Mouse (Mus musculus) liver, embryonic 13.5 days (tissue): Measurements from ENCODE around the gene Ntn5. TPM values are rescaled to one million over a fixed set of nuclear protein-coding genes. Genes with fewer than 3 reads are reported as not detected.

ENCODE experiments used
- ATAC-seq: fragments of 200-750 bp; cut with Nextera tagmentation; 2 replicates; pipeline ENCODE4 v1.8.0; 2017; ENCODE audit warnings: low read depth, mild to moderate bottlenecking, moderate number of reproducible peaks, moderate library complexity
- DNase-seq: peaks from one replicate; pipeline ENCODE4 v3.0.0; 2022
- H3K27ac ChIP-seq: fragments of 300-500 bp; sonication (generic); 2 replicates; pipeline ENCODE4 v1.5.1; 2015; ENCODE audit warnings: moderate library complexity, mild to moderate bottlenecking, inconsistent platforms
- H3K27me3 ChIP-seq: fragments of 300-500 bp; sonication (generic); 2 replicates; pipeline ENCODE4 v1.6.1; 2015; ENCODE audit warnings: mild to moderate bottlenecking, inconsistent platforms
- H3K36me3 ChIP-seq: fragments of 300-500 bp; sonication (generic); 2 replicates; pipeline ENCODE4 v1.6.1; 2015; ENCODE audit warnings: mild to moderate bottlenecking, inconsistent platforms
- H3K4me1 ChIP-seq: fragments of 300-500 bp; sonication (generic); replicated peaks from 2 replicates; pipeline ENCODE4 v1.6.1; 2015; ENCODE audit warnings: inconsistent platforms
- H3K4me2 ChIP-seq: fragments of 300-500 bp; sonication (generic); 2 replicates; pipeline ENCODE4 v1.6.1; 2015; ENCODE audit warnings: inconsistent platforms, mild to moderate bottlenecking, moderate library complexity
- H3K4me3 ChIP-seq: fragments of 300-500 bp; sonication (generic); replicated peaks from 2 replicates; pipeline ENCODE4 v1.5.1; 2015; ENCODE audit warnings: mild to moderate bottlenecking, inconsistent platforms
- H3K9ac ChIP-seq: fragments of 300-500 bp; sonication (generic); 2 replicates; pipeline ENCODE4 v1.6.1; 2015; ENCODE audit warnings: mild to moderate bottlenecking, inconsistent platforms
- H3K9me3 ChIP-seq: fragments of 300-500 bp; sonication (generic); replicated peaks from 2 replicates; pipeline ENCODE4 v1.6.1; 2016; ENCODE audit warnings: inconsistent platforms
- WGBS: fragments of 180-500 bp; shearing (Covaris S2); methylation state at CpG from one replicate; pipeline ENCODE4 v1.1.7; 2015; ENCODE audit not compliant: insufficient replicate concordance; 5-methylcytosine and 5-hydroxymethylcytosine counted together
- polyA plus RNA-seq: library from polyadenylated mRNA; unstranded; fragments of >200 nt; fragmentation: Nextera tagmentation; extraction: Ambion mirVana; gene quantifications from 2 replicates; pipeline ENCODE4 v1.2.1, GENCODE M21; 2015

Ntn5 gene
- polyA plus RNA-seq, 1 experiment from 2014 or later, result not detected

DNA sequence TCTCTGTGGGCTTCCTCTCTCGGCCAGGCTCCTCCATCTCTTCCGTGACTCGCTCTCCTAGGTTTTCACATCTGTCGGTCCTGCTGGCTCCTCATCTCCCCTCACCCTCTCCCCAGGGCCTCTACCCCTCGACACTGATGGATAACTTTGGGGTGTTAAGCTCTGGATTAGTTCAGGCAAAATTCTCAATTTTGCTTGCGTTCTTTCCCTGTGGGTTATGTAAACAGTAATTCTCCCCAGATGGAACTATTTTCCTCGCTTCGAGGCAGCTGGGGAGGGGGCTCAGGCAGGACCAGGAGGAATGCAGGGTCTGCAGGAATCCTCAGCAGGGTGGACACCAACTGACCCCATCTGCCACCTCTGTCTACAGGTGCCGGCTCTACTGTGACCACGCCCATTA, 2.0 kb downstream of the Ntn5 start:
- Histone ChIP-seq H3K4me2 (no peak overlapping the region), H3K4me1 (peaks cover 31% of the 10 kb centered on the region), H3K36me3 (no peaks in the 10 kb centered on the region), H3K9ac (no peak overlapping the region), H3K9me3 (no peaks in the 10 kb centered on the region), H3K27ac (no peak overlapping the region), H3K27me3 (peaks cover 5% of the 10 kb centered on the region; the same call in 1 of the 2 replicates), H3K4me3 (no peak overlapping the region)
- no peak for ATAC-seq
- DNase-seq, result no peak
- WGBS, result 51% methylated on average over 10 of the region's 10 CpGs

DNA sequence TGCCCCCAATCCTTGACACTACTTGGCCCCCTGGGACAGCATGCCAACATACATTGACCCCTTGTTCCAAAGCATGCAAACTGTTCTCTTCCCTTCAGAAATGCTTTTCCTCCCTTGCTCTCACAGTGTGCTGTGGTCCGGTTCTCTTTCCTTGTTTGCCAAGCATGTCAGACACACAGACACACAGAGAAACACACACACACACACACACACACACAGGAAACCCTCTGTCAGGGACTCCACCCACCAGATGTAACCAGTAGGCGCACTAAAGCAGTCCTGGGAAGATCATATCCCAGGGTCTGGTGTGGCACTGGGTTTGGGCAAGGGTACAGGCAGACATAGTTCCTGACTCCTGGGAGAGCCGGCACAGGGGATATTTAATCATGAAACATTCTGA, 3.0 kb downstream of the Ntn5 start:
- no peak overlapping the region for H3K27ac ChIP-seq
- DNase-seq (no peak), ATAC-seq (no peak)
- no peak overlapping the region for H3K4me3 ChIP-seq
- no peak overlapping the region for H3K4me2 ChIP-seq
- no peaks in the 10 kb centered on the region for H3K36me3 ChIP-seq
- 58% methylated on average over 3 of the region's 3 CpGs for WGBS
- H3K9ac ChIP-seq, result no peak overlapping the region
- peaks cover 5% of the 10 kb centered on the region; the same call in 1 of the 2 replicates for H3K27me3 ChIP-seq
- H3K9me3 ChIP-seq, result no peaks in the 10 kb centered on the region
- H3K4me1 ChIP-seq, result peaks cover 21% of the 10 kb centered on the region

- no peak overlapping the region for H3K27ac ChIP-seq
- H3K9ac ChIP-seq, result no peak overlapping the region
- H3K4me1 ChIP-seq, result 0 out of 2 replicates have a peak, but pooled peaks cover 13% of the 10 kb centered on the region
- no peaks in the 10 kb centered on the region for H3K9me3 ChIP-seq
- H3K36me3 ChIP-seq, result no peaks in the 10 kb centered on the region
- H3K4me3 ChIP-seq, result no peak overlapping the region
- no peak for ATAC-seq
- H3K4me2 ChIP-seq, result no peak overlapping the region
- 39% methylated on average over 6 of the region's 6 CpGs for WGBS
- DNase-seq, result no peak
- H3K27me3 ChIP-seq, result no peaks in the 10 kb centered on the region; the same call in 1 of the 2 replicates
Observed at GRCm38 (mm10) chr7:45689099-45689498, 5.3 kb downstream of the Ntn5 start.

DNA sequence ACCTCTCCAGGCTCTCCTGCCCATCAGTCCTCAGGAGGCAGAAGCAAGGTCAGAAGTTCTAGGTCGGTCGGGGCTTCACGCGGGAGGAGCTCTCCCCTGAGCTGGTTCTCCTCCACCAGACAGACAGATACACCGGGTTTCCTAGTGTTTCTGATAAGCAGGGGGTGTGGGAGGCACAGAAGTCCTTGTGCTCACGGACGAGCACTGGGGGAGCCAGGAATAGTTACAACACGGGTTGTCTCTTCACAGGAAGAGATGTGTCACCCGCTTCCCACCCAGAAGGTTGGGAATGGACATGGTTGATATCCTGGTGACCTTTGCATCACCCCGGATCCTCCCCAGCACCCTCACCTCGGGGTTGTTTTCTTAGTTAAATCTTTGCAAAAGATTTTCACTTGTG, 6.0 kb downstream of the Ntn5 start:
- ATAC-seq (no peak), DNase-seq (no peak)
- WGBS, result 36% methylated on average over 11 of the region's 11 CpGs

DNA sequence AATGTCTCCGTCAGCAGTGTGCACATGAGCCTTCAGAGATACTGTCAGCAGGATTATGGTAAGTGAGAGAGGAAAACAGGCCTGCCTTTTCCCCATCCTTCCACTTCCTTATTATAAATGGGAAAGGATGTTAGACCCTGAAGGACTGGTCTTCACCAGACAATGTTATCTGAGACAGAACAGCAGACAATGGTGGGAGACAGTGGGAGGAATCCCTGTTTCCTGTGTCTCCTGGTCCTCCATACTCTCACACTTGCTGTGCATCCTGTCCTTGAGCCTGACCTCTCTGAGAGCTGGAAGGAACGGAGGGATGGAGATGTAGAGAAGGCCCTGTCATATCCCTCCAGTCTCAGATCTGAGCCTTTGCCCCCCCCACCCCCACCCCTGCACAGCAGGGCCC, 8.5 kb downstream of the Ntn5 start:
- Histone ChIP-seq H3K27ac (no peak overlapping the region), H3K9me3 (no peaks in the 10 kb centered on the region), H3K9ac (no peak overlapping the region), H3K36me3 (no peaks in the 10 kb centered on the region), H3K4me2 (no peak overlapping the region), H3K27me3 (no peaks in the 10 kb centered on the region), H3K4me1 (0 out of 2 replicates have a peak, but pooled peaks cover 10% of the 10 kb centered on the region), H3K4me3 (no peak overlapping the region)
- ATAC-seq (no peak), DNase-seq (no peak)
- 78% methylated on average over 2 of the region's 2 CpGs for WGBS

More for the DNA sequence above, 6.0 kb downstream of the Ntn5 start:
- H3K9ac ChIP-seq, result no peak overlapping the region
- H3K27me3 ChIP-seq, result no peaks in the 10 kb centered on the region; the same call in 1 of the 2 replicates
- H3K9me3 ChIP-seq, result no peaks in the 10 kb centered on the region
- no peak overlapping the region for H3K4me2 ChIP-seq
- no peak overlapping the region for H3K4me3 ChIP-seq
- no peak overlapping the region for H3K27ac ChIP-seq
- H3K36me3 ChIP-seq, result no peaks in the 10 kb centered on the region
- H3K4me1 ChIP-seq, result 0 out of 2 replicates have a peak, but pooled peaks cover 13% of the 10 kb centered on the region

GRCm38 (mm10) chr7:45693921-45694591, 10.2 kb downstream of the Ntn5 start, which contains the start of gene Sec1:
Gene Sec1, minus strand, starts transcription at chr7:45694402.
- Histone ChIP-seq H3K36me3 (no peaks in the 10 kb centered on the region), H3K4me2 (no peak within 1 kb of the TSS), H3K9ac (no peak within 1 kb of the TSS), H3K27me3 (peaks cover 13% of the 10 kb centered on the region), H3K4me1 (0 out of 2 replicates have a peak, but pooled peaks cover 10% of the 10 kb centered on the region), H3K27ac (no peak within 1 kb of the TSS), H3K4me3 (no peak within 1 kb of the TSS), H3K9me3 (no peaks in the 10 kb centered on the region)
- 83% methylated on average over 50 of the region's 50 CpGs for WGBS
- DNase-seq (no peak), ATAC-seq (no peak)

- 31% methylated on average over 6 of the region's 6 CpGs for WGBS
- H3K9ac ChIP-seq, result no peak overlapping the region
- ATAC-seq, result no peak
- H3K4me1 ChIP-seq, result peaks cover 4% of the 10 kb centered on the region
- no peak for DNase-seq
- no peaks in the 10 kb centered on the region for H3K36me3 ChIP-seq
- no peak overlapping the region for H3K27ac ChIP-seq
- no peaks in the 10 kb centered on the region for H3K9me3 ChIP-seq
- H3K4me2 ChIP-seq, result no peak overlapping the region
- H3K4me3 ChIP-seq, result no peak overlapping the region
- peaks cover 24% of the 10 kb centered on the region for H3K27me3 ChIP-seq
Observed at GRCm38 (mm10) chr7:45695098-45695497, 11.3 kb downstream of the Ntn5 start.

DNA sequence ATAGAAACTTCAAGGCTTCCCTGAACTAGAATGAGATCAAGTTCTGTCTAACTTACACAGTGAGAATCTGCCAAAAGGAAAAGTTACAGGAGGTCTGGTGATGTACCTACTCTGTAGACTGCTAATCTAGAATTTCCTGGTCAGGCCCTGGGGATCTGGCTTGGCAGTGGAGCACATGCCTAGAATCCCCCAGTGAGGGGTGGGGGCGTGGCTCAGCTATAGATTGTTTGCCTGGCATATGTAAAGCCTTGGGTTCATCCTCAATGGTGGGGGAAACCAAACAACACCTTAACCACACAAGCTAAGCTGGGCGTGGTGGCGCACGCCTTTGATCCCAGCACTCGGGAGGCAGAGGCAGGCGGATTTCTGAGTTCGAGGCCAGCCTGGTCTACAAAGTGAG, 14.1 kb downstream of the Ntn5 start:
- no peaks in the 10 kb centered on the region for H3K9me3 ChIP-seq

GRCm38 (mm10) chr7:45699523-45700141, 15.8 kb downstream of the Ntn5 start, which contains the start of gene Car11:
Gene Car11, plus strand, starts transcription at chr7:45699843.
- Histone ChIP-seq H3K27me3 (peaks cover 50% of the 10 kb centered on the region), H3K9me3 (no peaks in the 10 kb centered on the region), H3K4me2 (peak within 1 kb of the TSS; percentile 38), H3K9ac (no peak within 1 kb of the TSS), H3K36me3 (no peaks in the 10 kb centered on the region), H3K27ac (no peak within 1 kb of the TSS), H3K4me3 (peak within 1 kb of the TSS; percentile 28), H3K4me1 (peaks cover 24% of the 10 kb centered on the region)
- no peak for DNase-seq
- no peak for ATAC-seq
- 5% methylated on average over 36 of the region's 36 CpGs for WGBS

More for the DNA sequence above, 14.1 kb downstream of the Ntn5 start:
- WGBS, result 53% methylated on average over 7 of the region's 7 CpGs
- no peak overlapping the region for H3K4me2 ChIP-seq
- ATAC-seq, result no peak
- DNase-seq, result no peak
- H3K27me3 ChIP-seq, result peaks cover 48% of the 10 kb centered on the region
- peaks cover 10% of the 10 kb centered on the region for H3K4me1 ChIP-seq
- no peaks in the 10 kb centered on the region for H3K36me3 ChIP-seq
- no peak overlapping the region for H3K9ac ChIP-seq
- no peak overlapping the region for H3K4me3 ChIP-seq
- no peak overlapping the region for H3K27ac ChIP-seq

- H3K9ac ChIP-seq, result no peak overlapping the region
- H3K4me3 ChIP-seq, result peak overlapping the region; percentile 28
- H3K27me3 ChIP-seq, result peaks cover 50% of the 10 kb centered on the region
- peak overlapping the region; percentile 38 for H3K4me2 ChIP-seq
- peak; percentile 44 for DNase-seq
- 3% methylated on average over 20 of the region's 20 CpGs for WGBS
- no peaks in the 10 kb centered on the region for H3K36me3 ChIP-seq
- H3K4me1 ChIP-seq, result peaks cover 32% of the 10 kb centered on the region
- H3K9me3 ChIP-seq, result no peaks in the 10 kb centered on the region
- no peak for ATAC-seq
- no peak overlapping the region for H3K27ac ChIP-seq
Observed at GRCm38 (mm10) chr7:45700301-45701015, 16.6 kb downstream of the Ntn5 start.

- Histone ChIP-seq H3K9ac (no peak overlapping the region), H3K27me3 (peaks cover 50% of the 10 kb centered on the region), H3K27ac (no peak overlapping the region), H3K4me3 (no peak overlapping the region), H3K9me3 (no peaks in the 10 kb centered on the region), H3K4me1 (peaks cover 38% of the 10 kb centered on the region), H3K4me2 (no peak overlapping the region), H3K36me3 (no peaks in the 10 kb centered on the region)
- DNase-seq (no peak), ATAC-seq (no peak)
- 31% methylated on average over 11 of the region's 11 CpGs for WGBS
Observed at GRCm38 (mm10) chr7:45701072-45701471, 17.2 kb downstream of the Ntn5 start.
